Mouse (Mus musculus) neural tube, embryonic 10.5 days (tissue): ENCODE results near the gene Gatad2b.

Experiments
- DNase-seq: peaks from one replicate; pipeline ENCODE4 v3.0.0-alpha.2; 2017; ENCODE audit warnings: low spot score; ENCODE audit errors: extremely low spot score

Gene Gatad2b

DNA sequence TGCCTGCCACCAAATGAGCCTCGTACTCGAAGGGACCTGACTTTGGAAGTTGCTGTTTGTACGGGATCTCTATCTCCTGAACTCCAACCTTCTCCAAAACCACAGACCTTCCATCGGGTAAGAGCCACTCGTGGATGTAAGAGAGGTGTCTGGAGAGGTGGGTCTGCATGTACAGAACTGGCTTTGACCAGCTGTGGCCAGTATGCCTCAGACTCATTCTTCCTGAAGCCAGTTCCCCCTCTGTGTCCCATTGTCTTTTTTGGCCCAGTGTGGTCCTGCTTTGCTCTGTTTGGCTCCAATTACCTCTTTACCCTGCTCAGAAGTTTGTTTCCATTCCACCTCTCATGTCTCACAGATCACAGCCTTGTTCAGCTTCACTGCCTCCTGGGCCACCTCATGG, 85.5 kb downstream of the Gatad2b start:
- DNase-seq = no peak

GRCm38 (mm10) chr3:90381727-90382126, 88.7 kb downstream of the Gatad2b start:
- DNase-seq = no peak

- no peak for DNase-seq
Measured at GRCm38 (mm10) chr3:90383690-90384089, 90.7 kb downstream of the Gatad2b start.

DNA sequence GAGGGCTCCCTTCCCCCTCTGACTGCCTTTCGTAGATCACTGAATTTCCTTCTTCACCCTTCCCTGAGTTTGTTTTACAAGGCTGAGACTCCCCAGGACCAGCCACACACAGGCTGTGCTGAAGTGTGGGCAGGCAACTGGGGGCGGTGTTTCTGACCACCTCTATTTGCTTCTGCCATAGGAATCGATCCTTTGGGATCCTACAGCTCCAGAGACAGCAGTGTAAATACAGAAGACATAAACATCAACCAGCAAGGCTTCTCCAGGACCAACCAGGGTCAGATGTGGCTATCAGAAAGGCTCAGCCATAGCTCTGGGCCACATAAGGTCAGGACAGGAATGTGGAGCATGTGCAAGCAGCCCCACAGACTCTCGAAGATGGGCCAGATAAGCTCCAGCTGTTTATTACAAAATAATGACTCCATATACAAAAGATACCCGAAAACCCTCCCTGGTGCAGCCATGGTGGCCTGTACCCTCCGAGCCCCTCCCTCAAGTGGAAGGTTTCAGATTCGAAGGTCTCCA, 91.9 kb downstream of the Gatad2b start:
- no peak for DNase-seq

- DNase-seq = no peak
Measured at GRCm38 (mm10) chr3:90386817-90387216, 93.8 kb downstream of the Gatad2b start.

GRCm38 (mm10) chr3:90387483-90387882, 94.5 kb downstream of the Gatad2b start:
- no peak for DNase-seq

- no peak for DNase-seq
Measured at GRCm38 (mm10) chr3:90388192-90388591, 95.2 kb downstream of the Gatad2b start.

- no peak for DNase-seq
Measured at GRCm38 (mm10) chr3:90388726-90389510, 95.9 kb downstream of the Gatad2b start.

DNA sequence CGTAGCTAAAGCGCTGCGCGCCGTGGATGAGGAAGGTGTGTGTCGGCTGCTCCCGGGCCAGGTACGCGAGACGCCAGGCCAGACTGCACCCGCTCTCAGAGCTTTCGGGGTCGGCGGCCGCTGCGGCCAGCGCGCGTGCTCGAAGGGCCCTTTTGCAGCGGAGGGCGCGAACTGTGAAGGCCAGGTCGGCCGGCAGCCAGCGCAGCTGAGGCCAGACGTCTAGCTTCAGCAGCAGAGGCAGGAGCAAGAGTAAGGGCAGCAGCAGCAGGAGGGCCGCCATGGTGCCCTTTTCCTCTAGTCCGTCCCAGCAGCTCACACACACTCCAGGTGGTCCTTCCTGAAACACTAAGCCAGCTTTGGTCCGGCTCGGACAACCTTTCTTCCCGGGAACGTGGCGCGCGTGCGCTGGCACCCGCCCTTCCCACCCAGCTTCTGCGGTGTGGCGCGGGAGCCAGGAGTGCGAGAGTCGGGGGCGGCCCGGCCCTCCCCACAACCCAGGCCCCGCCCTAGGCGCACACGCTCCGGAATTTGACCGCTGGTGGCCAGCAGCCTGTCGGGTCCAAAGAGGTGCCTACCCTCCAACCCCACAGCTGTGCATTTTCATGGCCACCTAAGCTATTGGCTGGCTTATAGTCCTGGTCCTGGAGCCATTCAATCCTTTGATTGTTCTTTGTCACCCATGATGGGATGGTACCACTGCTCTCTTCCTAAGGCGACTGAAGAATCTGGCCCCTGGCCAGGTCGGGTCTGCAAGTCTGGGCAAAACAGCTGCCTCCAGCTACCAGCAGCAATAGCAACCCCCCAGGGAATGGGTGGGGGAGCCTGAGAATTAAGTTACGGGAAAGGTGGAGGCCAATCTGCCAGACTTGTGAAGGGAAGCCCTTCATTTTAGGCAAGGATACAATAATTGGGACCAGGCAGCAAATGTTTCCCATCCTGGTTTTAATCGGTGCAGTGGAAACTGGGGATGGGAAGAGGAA, 96.8 kb downstream of the Gatad2b start, which contains the start of gene Slc27a3:
TSS of gene Slc27a3 (minus strand) at position 428 of the 980 bp plus-strand sequence.
- DNase-seq = peak; percentile 83

GRCm38 (mm10) chr3:90391004-90391403, 98.0 kb downstream of the Gatad2b start:
- no peak for DNase-seq

DNA sequence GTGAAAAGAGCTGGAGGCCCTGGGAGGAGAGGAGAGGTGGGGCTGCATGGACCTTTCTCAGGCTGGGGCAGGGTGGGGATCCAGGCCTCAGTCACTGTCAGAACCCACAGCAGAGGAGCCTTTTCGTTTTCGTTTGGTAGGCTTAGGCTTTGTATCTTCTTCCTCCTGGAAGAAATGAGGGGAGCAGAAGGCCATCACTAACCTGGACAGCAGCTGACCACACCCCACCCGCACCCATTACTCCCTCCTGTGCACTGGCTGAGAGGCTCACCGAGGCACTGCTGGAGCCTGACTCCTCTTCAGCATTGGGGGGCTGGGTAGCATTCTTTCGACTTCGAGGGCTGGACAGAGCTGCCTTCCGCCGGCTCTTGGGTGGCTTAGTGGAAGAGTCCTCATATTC, 99.0 kb downstream of the Gatad2b start:
- DNase-seq = no peak

- no peak for DNase-seq
Measured at GRCm38 (mm10) chr3:90392661-90393060, 99.7 kb downstream of the Gatad2b start.

DNA sequence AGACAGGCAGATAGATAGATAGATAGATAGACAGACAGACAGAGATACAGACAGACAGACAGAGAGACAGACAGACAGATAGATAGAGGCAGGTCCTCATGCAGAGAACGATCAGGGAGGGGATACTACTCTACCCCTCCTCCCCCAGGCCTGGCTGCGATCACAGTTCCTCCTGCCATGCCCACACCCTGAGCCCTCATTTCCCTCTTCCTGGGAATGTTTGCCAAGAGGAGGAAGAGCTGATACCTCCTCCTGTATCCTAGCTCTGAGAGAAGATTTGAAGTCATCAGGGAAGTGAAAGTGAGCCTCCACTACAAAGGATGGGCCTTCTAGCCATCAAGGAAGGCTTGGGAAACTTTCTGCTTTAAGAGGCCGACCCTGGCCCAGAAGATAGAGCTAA, 102.7 kb downstream of the Gatad2b start:
- no peak for DNase-seq

GRCm38 (mm10) chr3:90400993-90401392, 108.0 kb downstream of the Gatad2b start:
- no peak for DNase-seq

- DNase-seq = no peak
Measured at GRCm38 (mm10) chr3:90404121-90404520, 111.1 kb downstream of the Gatad2b start.

- DNase-seq = no peak
Measured at GRCm38 (mm10) chr3:90404609-90405008, 111.6 kb downstream of the Gatad2b start.

- no peak for DNase-seq
Measured at GRCm38 (mm10) chr3:90406414-90406813, 113.4 kb downstream of the Gatad2b start.

- no peak for DNase-seq
Measured at GRCm38 (mm10) chr3:90408721-90409120, 115.7 kb downstream of the Gatad2b start.

DNA sequence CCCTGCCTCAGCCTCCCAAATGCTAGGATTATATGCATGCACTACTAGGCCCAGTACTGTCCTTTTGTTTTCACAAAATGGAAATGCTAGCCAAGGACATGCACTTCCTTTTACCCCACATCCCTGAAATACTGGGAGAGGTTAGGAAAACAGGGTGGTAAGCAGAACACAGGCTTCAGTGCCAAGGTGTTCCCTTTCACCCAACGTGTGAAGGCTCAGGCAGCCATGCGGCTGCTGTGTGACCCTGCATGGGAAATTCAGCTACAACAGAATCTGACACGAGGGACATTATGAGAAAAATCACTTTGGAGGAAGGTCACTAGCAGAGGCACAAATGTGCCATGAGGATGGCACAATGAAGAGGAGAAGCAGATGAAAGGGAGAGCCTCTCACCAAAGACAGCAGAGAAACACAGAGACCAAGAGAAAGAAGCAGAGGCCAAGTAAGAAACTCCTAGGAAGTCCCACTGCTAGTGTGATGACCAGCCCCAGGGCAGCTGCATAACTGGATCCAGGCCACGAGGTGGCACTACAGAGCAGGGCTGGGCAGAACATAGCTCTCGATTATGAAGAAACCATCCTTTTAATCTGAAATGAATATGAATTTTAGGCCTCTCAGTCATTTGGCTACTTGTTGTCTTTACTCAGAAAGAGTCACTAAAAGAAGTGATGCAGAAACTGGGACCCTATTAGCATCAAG, 119.5 kb downstream of the Gatad2b start:
- DNase-seq = peak; percentile 72

GRCm38 (mm10) chr3:90413011-90413396, 120.0 kb downstream of the Gatad2b start:
- no peak for DNase-seq
